Mouse (Mus musculus) activated CD4-positive, CD25-positive, alpha-beta regulatory T cell, adult 9 weeks (primary cell): ENCODE data around the gene D3Ertd751e. TPM values are rescaled to one million over a fixed set of nuclear protein-coding genes. Genes with fewer than 3 reads are reported as not detected.

Experiments used
- polyA plus RNA-seq: library from polyadenylated mRNA; unstranded; fragments of 100-300 nt; shearing (Covaris generic); gene quantifications from one replicate; pipeline ENCODE4 v1.2.1, GENCODE M21; 2017

The D3Ertd751e gene
- polyA plus RNA-seq, result 14.8 TPM

GRCm38 (mm10) chr3:41742278-41742934, at the start of gene D3Ertd751e, which contains the start of gene Sclt1:
Gene D3Ertd751e, plus strand, starts transcription at chr3:41742611.
Gene Sclt1, minus strand, starts transcription at chr3:41742514.

Other genes with a start within 250 kb of the D3Ertd751e start
- 8.3 TPM for gene Jade1, start 186.9 kb upstream of the D3Ertd751e start, polyA plus RNA-seq
- 2.3 TPM for gene Sclt1, start 97 bp upstream of the D3Ertd751e start, polyA plus RNA-seq